Mouse (Mus musculus): ENCODE measurements around the gene C5ar1. TPM values are rescaled to one million over a fixed set of nuclear protein-coding genes. Genes with fewer than 3 reads are reported as not detected.
A peak's percentile ranks its signal among the peaks of the same experiment; 100 is the strongest.

The C5ar1 gene
- polyA plus RNA-seq, 1 experiment from 2014 or later = 0.45 TPM

- Histone ChIP-seq H3K9ac (replicated peaks) (peak overlapping the region; percentile 53), H3K4me3 (replicated peaks) (peak overlapping the region; percentile 52), H3K27ac (peak overlapping the region; percentile 89), H3K27me3 (no peaks in the 10 kb centered on the region), H3K4me1 (replicated peaks) (peaks cover 31% of the 10 kb centered on the region), H3K36me3 (no peaks in the 10 kb centered on the region), H3K4me2 (peak overlapping the region; percentile 88), H3K9me3 (no peaks in the 10 kb centered on the region)
- WGBS = under 1% methylated on average over 23 of the region's 23 CpGs
- no peak; the same call in 1 of the 2 replicates for ATAC-seq (ENCODE audit: insufficient number of reproducible peaks, insufficient read depth, low FRiP score, low TSS enrichment, low read depth)
Observed at GRCm38 (mm10) chr7:16294837-16295236, 35.5 kb upstream of the C5ar1 start.

DNA sequence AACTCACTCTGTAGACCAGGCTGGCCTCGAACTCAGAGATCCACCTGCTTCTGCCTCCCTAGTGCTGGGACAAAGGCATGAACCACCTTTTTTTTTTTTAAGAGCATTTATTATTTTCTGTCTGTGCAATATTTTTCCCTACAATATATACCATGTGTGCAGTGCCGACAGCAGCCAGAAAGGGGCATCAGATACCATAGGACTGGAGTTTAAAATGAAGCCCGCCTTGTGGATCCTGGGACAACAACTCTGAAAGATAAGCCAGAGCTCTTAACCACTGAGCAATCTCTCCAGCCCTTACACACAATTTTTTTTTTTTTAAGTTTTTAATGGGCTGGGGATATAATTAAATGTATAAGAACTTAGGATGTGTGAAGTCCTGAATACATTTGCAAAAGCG is 35.0 kb upstream of the C5ar1 start:
- no peaks in the 10 kb centered on the region for H3K9me3 ChIP-seq
- no peaks in the 10 kb centered on the region for H3K36me3 ChIP-seq
- no peak overlapping the region for H3K9ac ChIP-seq (replicated peaks)
- H3K27me3 ChIP-seq = no peaks in the 10 kb centered on the region
- peak overlapping the region; percentile 52; the same call in 1 of the 2 replicates for H3K4me3 ChIP-seq (replicated peaks)
- peaks cover 29% of the 10 kb centered on the region for H3K4me1 ChIP-seq (replicated peaks)
- H3K27ac ChIP-seq = no peak overlapping the region
- ATAC-seq (ENCODE audit: insufficient number of reproducible peaks, insufficient read depth, low FRiP score, low TSS enrichment, low read depth) = no peak
- H3K4me2 ChIP-seq = peak overlapping the region; percentile 88
- 31% methylated on average over 4 of the region's 4 CpGs for WGBS

DNA sequence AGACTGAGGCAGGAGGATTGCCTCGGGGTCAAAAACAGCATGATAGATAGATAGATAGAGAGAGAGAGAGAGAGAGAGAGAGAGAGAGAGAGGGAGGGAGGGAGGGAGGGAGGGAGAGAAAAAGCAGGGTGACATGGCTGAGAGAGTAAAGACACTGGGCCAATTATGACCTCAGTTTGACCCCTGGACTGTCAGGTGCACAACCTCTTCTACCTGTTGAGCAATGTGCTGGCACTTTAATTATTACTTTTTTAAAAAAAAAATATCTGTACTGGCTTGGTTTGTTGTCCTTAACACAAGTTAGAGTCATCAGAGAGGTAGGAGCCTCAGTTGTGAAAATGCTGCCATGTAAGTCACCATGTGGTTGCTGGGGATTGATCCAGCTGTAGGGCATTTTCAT is 28.5 kb upstream of the C5ar1 start:
- no peak for ATAC-seq (ENCODE audit: insufficient number of reproducible peaks, insufficient read depth, low FRiP score, low TSS enrichment, low read depth)
- Histone ChIP-seq H3K27ac (no peak overlapping the region), H3K4me3 (replicated peaks) (no peak overlapping the region), H3K4me2 (no peak overlapping the region), H3K4me1 (replicated peaks) (peaks cover 11% of the 10 kb centered on the region), H3K27me3 (no peaks in the 10 kb centered on the region), H3K36me3 (peaks cover 17% of the 10 kb centered on the region), H3K9me3 (no peaks in the 10 kb centered on the region), H3K9ac (replicated peaks) (no peak overlapping the region)
- WGBS = 75% methylated on average over 1 of the region's 1 CpGs

GRCm38 (mm10) chr7:16287016-16287415 is 27.7 kb upstream of the C5ar1 start:
- Histone ChIP-seq H3K9me3 (no peaks in the 10 kb centered on the region), H3K27me3 (no peaks in the 10 kb centered on the region), H3K36me3 (peaks cover 24% of the 10 kb centered on the region), H3K4me3 (replicated peaks) (peak overlapping the region; percentile 60), H3K4me2 (peak overlapping the region; percentile 62), H3K27ac (peak overlapping the region; percentile 94), H3K4me1 (replicated peaks) (peaks cover 11% of the 10 kb centered on the region), H3K9ac (replicated peaks) (peak overlapping the region; percentile 70; the same call in 1 of the 2 replicates)
- ATAC-seq (ENCODE audit: insufficient number of reproducible peaks, insufficient read depth, low FRiP score, low TSS enrichment, low read depth) = no peak
- 84% methylated on average over 2 of the region's 2 CpGs for WGBS

GRCm38 (mm10) chr7:16286026-16286961 is 27.0 kb upstream of the C5ar1 start, which contains the start of gene Ccdc9:
Gene Ccdc9, minus strand, starts transcription at chr7:16286795.
- peak within 1 kb of the TSS; percentile 94 for H3K27ac ChIP-seq
- H3K9me3 ChIP-seq = no peaks in the 10 kb centered on the region
- H3K4me2 ChIP-seq = peak within 1 kb of the TSS; percentile 62
- peak within 1 kb of the TSS; percentile 70 for H3K9ac ChIP-seq (replicated peaks)
- 1% methylated on average over 70 of the region's 70 CpGs for WGBS
- peaks cover 11% of the 10 kb centered on the region for H3K4me1 ChIP-seq (replicated peaks)
- peak within 1 kb of the TSS; percentile 60 for H3K4me3 ChIP-seq (replicated peaks)
- ATAC-seq (ENCODE audit: insufficient number of reproducible peaks, insufficient read depth, low FRiP score, low TSS enrichment, low read depth) = peak; percentile 90
- peaks cover 32% of the 10 kb centered on the region for H3K36me3 ChIP-seq
- H3K27me3 ChIP-seq = no peaks in the 10 kb centered on the region

DNA sequence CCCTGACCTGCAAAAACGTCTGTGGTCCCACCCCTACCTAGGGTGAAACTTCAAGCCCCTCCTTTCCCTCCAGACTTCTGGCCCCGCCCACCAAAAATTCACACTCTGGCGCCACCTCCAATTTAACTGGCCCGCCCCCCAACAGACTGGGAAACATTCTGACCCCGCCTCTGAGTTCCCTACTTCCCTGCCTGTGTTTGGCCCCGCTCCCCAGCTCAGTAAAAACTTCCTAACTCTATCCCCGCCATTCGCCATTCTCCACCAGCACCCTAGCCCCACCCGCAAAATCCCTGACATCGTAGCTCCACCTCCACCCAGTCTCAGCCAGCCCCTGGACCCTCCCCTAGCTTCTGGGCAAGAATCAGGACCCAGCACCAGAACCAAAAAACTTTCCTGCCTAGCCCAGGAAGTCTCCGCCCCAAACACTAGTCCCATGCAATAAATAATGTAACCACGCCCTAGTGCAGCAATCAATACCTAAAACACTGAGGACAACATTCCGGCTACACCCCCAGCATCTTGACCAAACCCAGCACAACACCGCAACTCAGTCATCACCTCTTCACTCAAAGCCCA is 26.2 kb upstream of the C5ar1 start:
- peak; percentile 45 for ATAC-seq (ENCODE audit: insufficient number of reproducible peaks, insufficient read depth, low FRiP score, low TSS enrichment, low read depth)
- H3K9ac ChIP-seq (replicated peaks) = 0 out of 2 replicates have a peak overlapping the region, but pooled peaks have one; percentile 23
- peak overlapping the region; percentile 73 for H3K27ac ChIP-seq
- no peaks in the 10 kb centered on the region for H3K27me3 ChIP-seq
- no peaks in the 10 kb centered on the region for H3K9me3 ChIP-seq
- H3K4me2 ChIP-seq = peak overlapping the region; percentile 62
- peaks cover 11% of the 10 kb centered on the region for H3K4me1 ChIP-seq (replicated peaks)
- H3K4me3 ChIP-seq (replicated peaks) = peak overlapping the region; percentile 60
- 1% methylated on average over 14 of the region's 14 CpGs for WGBS
- peaks cover 39% of the 10 kb centered on the region for H3K36me3 ChIP-seq

DNA sequence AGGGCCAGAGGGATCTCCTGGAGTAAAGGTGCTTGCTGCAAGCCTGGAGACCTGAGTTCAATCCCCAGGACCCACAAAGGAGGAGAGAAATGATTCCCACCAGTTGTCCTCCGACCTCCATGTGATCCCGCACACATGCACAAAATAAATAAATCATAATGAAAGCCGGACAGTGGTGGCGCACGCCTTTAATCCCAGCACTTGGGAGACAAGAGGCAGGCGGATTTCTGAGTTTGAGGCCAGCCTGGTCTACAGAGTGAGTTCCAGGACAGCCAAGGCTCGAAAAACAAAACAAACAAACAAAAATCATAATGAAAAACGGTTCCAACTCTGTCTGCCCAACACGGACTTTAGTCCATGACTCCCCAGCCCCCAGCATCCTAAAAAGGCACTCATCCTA is 25.6 kb upstream of the C5ar1 start:
- H3K36me3 ChIP-seq = peaks cover 45% of the 10 kb centered on the region
- ATAC-seq (ENCODE audit: insufficient number of reproducible peaks, insufficient read depth, low FRiP score, low TSS enrichment, low read depth) = no peak
- peak overlapping the region; percentile 73; the same call in 1 of the 2 replicates for H3K27ac ChIP-seq
- no peaks in the 10 kb centered on the region for H3K9me3 ChIP-seq
- no peaks in the 10 kb centered on the region for H3K27me3 ChIP-seq
- peak overlapping the region; percentile 62 for H3K4me2 ChIP-seq
- H3K4me1 ChIP-seq (replicated peaks) = peaks cover 11% of the 10 kb centered on the region
- WGBS = 68% methylated on average over 9 of the region's 9 CpGs
- no peak overlapping the region for H3K9ac ChIP-seq (replicated peaks)
- H3K4me3 ChIP-seq (replicated peaks) = peak overlapping the region; percentile 60

DNA sequence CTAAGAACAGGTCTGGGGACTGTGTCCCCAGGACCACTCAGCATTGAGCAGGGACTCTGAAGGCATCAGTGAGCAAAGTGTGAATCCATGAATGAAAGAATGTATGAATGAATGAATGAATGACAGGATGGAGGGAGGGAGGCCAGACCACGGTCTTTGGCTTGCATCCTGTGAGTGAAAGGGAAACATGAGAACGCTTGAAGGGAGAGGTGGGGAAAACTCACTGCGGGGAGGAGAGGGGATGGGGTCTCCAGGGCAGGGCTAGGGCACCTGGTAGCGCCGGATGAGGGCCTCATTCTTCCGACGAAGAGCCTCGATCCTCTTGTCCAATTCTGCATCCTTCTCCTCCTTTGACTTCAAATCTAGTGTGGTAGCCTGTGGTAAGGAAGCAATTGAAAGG is 24.7 kb upstream of the C5ar1 start:
- peaks cover 53% of the 10 kb centered on the region for H3K36me3 ChIP-seq

GRCm38 (mm10) chr7:16282334-16282733 is 23.0 kb upstream of the C5ar1 start:
- no peak overlapping the region for H3K9ac ChIP-seq (replicated peaks)
- no peak overlapping the region for H3K27ac ChIP-seq
- no peaks in the 10 kb centered on the region for H3K9me3 ChIP-seq
- no peak for ATAC-seq (ENCODE audit: insufficient number of reproducible peaks, insufficient read depth, low FRiP score, low TSS enrichment, low read depth)
- WGBS = 90% methylated on average over 13 of the region's 13 CpGs
- no peak overlapping the region for H3K4me2 ChIP-seq
- H3K36me3 ChIP-seq = peaks cover 68% of the 10 kb centered on the region
- H3K27me3 ChIP-seq = no peaks in the 10 kb centered on the region
- H3K4me3 ChIP-seq (replicated peaks) = no peak overlapping the region
- peaks cover 11% of the 10 kb centered on the region for H3K4me1 ChIP-seq (replicated peaks)

More for the DNA sequence above, 24.7 kb upstream of the C5ar1 start:
- Histone ChIP-seq H3K4me1 (replicated peaks) (peaks cover 11% of the 10 kb centered on the region), H3K4me2 (no peak overlapping the region), H3K27me3 (no peaks in the 10 kb centered on the region), H3K9ac (replicated peaks) (no peak overlapping the region), H3K9me3 (no peaks in the 10 kb centered on the region), H3K27ac (no peak overlapping the region), H3K4me3 (replicated peaks) (no peak overlapping the region)
- no peak for ATAC-seq (ENCODE audit: insufficient number of reproducible peaks, insufficient read depth, low FRiP score, low TSS enrichment, low read depth)
- WGBS = 92% methylated on average over 8 of the region's 8 CpGs

DNA sequence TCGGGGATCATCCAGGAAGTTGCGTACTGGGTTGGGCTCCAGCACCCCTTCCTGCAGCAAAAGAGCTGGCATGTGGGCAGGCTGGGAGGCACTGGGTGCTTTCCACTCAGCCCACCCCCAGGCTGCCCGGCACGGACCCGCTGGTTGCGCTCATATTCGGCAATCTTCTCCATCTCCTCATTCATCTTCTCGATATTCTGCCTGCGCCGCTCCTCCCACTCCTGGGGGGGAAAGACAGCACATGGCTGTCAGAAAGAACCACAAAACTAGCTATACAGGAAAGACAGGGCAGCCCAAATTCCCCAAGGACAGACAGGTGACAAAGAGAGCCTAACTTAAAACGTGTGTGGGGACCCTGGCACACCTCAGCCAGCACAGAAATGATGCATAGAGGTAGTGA is 21.4 kb upstream of the C5ar1 start:
- Histone ChIP-seq H3K9ac (replicated peaks) (no peak overlapping the region), H3K27ac (no peak overlapping the region)

More for the DNA sequence above, 21.4 kb upstream of the C5ar1 start:
- Histone ChIP-seq H3K4me1 (replicated peaks) (peaks cover 10% of the 10 kb centered on the region), H3K9me3 (no peaks in the 10 kb centered on the region), H3K4me3 (replicated peaks) (no peak overlapping the region), H3K4me2 (no peak overlapping the region), H3K36me3 (peaks cover 84% of the 10 kb centered on the region), H3K27me3 (no peaks in the 10 kb centered on the region)
- 85% methylated on average over 11 of the region's 11 CpGs for WGBS
- ATAC-seq (ENCODE audit: insufficient number of reproducible peaks, insufficient read depth, low FRiP score, low TSS enrichment, low read depth) = no peak

Data from limb, embryonic 12.5 days (tissue).